Mouse (Mus musculus) 3134 (cell line): Measurements from ENCODE around the gene Usp2.

Experiments used
- DNase-seq: peaks from one replicate; pipeline ENCODE4 v3.0.0-alpha.2; 2011; ENCODE audit warnings: low spot score; ENCODE audit not compliant: insufficient read length; ENCODE audit errors: extremely low read depth

The Usp2 gene

DNA sequence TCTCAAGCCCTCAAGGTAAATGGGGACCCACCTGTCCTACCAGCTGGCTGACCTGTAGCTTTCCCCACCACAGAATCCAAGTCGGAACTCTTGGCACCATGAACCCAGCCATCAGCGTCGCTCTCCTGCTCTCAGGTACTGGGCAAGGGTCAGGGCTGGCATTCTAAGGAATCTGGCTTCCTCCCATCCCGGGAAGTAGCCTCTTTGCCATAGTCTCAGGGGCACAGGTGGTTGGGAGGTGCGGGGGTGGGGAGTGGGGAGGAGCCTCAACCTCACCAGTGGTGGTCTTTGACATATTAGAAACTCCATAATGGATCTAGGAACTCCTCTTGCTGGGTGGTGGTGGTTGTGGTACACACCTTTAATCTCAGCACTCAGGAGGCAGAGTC is 20.9 kb upstream of the Usp2 start:
- no peak for DNase-seq

DNA sequence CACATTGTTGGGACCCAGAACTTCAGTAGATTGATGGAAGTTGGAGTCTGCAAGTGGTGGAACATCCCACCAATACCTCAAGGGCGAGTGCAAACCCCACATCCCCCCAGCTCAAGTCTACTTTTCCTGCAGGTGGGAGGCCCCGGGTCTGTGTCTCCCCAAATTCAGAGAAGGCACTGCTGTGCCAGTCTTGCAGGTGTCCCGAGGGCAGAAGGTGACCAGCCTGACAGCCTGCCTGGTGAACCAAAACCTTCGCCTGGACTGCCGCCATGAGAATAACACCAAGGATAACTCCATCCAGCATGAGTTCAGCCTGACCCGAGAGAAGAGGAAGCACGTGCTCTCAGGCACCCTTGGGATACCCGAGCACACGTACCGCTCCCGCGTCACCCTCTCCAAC is 20.4 kb upstream of the Usp2 start:
- DNase-seq: no peak

DNA sequence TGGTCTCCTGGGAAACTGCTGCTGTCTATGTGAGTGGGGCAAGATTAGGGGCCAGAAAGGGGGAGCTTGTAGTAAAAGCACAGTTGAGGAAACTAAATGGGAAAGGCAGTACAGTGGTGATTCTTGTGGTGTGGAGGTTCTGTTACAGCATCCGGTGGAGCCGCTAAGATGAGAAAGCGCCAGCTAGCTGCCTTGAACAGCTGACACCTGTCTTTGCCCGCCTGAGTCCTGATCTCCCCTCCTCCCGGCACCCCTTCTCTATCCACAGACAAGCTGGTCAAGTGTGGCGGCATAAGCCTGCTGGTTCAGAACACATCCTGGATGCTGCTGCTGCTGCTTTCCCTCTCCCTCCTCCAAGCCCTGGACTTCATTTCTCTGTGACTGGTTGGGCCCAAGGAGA is 19.8 kb upstream of the Usp2 start:
- no peak for DNase-seq

DNA sequence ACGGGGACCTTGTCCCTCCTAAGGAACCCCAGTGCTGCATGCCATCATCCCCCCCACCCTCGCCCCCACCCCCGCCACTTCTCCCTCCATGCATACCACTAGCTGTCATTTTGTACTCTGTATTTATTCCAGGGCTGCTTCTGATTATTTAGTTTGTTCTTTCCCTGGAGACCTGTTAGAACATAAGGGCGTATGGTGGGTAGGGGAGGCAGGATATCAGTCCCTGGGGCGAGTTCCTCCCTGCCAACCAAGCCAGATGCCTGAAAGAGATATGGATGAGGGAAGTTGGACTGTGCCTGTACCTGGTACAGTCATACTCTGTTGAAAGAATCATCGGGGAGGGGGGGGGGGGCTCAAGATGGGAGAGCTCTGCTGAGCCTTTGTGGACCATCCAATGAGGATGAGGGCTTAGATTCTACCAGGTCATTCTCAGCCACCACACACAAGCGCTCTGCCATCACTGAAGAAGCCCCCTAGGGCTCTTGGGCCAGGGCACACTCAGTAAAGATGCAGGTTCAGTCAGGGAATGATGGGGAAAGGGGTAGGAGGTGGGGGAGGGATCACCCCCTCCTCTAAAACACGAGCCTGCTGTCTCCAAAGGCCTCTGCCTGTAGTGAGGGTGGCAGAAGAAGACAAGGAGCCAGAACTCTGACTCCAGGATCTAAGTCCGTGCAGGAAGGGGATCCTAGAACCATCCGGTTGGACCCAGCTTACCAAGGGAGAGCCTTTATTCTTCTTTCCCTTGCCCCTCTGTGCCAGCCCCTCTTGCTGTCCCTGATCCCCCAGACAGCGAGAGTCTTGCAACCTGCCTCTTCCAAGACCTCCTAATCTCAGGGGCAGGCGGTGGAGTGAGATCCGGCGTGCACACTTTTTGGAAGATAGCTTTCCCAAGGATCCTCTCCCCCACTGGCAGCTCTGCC is 19.0 kb upstream of the Usp2 start:
- DNase-seq: no peak

DNA sequence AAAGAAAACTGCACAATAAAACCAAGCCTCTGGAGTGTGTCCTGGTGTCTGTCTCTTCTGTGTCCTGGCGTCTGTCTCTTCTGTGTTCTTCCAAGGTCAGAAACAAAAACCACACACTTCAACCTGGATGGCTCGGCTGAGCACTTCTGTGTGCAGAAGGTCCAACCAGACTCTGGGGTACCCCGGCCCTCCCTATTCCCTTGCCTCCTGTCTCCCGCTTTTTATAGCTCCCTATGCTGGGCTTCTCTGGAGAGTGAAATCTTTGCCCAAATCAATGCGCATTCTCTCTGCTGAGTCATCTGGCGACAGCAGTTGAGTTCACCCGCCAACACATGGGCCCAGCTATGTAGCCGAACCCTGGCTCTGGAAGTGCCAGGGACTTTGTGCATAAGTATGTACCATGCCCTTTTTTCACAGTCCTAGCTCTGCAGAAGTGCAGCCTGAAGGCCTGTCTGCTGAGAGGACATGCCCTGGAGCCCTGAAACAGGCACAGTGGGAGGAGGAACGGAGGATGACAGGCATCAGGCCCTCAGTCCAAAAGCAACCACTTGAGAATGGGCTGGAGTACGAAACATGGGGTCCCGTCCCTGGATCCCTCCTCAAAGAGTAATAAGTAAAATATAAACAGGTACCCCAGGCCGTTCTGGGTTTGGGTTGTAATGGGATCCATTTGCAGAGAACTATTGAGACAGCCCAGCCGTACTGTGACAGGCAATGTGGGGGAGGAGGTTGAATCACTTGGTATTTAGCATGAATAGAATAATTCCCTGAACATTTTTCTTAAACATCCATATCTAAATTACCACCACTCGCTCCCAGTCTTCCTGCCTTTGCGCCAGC is 18.1 kb upstream of the Usp2 start:
- DNase-seq: peak; percentile 54

DNA sequence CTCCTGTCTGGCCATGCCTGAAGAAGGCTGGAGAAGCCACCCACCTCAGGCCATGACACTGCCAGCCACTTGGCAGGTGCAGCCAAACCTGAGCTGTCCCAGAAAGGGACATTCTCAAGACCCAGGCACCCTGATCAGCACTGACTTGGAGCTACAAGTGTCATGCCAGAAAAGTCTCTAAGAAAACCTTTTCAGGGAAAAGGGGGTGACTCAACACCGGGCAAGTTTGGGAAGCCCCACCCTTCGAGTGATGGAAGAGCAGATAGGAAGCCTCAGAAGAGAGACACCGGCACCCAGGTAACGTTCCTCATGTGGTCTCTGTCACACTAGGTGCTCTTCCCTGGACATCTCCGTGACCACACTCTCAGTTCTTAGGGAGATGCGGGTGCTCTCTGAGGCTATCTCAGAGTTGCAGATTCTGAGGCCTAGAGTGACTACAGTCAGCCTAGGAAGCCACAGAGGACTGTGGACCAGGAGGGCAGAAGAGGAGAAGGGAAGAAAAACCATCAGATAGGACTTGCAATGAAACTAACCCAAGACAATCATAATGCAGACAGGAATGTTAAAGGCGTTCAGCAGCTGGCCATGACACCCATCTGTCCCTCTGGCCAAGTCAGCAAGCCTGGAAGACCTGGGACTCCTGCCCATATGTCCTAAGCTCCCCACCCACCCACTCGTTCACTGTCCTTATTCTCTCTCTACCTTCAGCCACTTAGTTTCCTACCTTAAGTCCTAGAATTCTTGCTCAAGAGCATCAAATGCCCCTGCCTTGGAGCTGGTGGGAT is 17.2 kb upstream of the Usp2 start:
- DNase-seq: no peak

DNA sequence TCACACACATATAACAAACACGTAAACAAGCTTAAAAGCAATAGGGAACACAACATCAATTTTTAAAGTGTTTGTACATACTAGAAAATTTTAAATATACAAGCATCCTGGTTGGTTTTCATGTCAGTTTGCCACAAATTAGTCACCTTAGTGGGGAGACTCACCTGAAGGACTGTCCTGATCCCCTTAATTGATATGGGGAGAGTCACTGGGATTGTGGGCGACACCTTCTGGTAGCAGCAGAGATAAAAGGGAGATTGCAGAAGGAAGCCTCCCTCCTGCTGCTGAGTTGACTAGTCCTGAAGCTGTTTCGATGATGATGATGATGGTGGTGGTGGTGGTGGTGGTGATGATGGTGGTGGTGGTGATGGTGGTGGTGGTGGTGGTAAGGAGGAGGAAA is 14.0 kb upstream of the Usp2 start:
- no peak for DNase-seq

DNA sequence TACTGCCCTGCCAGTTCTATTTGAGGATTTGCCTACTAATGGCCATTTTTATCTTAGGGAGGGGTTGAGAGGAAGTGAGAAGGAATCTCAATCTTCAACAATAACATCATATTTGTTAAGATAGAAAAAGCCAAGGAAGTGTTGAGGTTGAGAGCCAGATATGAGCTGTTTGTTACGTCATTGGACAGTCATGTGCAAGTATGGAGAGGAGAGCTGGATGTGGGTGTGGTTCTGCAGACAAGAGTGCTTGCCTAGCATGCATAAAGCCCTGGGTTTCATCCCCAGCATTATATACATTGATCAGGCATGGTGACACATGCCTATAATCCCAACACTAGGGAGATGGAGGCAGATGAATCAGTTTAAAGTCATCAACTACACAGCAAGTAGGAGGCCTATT is 12.9 kb upstream of the Usp2 start:
- DNase-seq: no peak

DNA sequence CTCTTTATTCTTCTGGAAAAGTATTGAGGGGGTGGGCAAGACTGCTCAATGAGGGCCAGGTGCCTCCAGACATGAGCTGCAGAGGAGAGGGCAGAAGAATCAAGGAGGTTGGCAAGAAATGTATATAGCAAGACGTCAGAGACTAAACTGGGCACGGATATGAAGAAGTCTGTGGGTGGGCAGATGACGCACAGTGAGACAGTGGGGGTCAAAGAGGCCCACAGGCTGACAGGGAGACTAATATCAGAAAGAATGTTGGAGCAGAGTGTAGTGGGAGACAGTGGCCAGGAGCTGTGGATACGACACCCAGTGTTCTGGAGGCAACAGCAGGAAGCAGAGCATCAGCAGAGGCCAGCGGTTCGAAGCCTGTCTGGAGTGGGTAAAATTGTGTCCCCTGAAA is 8.2 kb upstream of the Usp2 start:
- no peak for DNase-seq

DNA sequence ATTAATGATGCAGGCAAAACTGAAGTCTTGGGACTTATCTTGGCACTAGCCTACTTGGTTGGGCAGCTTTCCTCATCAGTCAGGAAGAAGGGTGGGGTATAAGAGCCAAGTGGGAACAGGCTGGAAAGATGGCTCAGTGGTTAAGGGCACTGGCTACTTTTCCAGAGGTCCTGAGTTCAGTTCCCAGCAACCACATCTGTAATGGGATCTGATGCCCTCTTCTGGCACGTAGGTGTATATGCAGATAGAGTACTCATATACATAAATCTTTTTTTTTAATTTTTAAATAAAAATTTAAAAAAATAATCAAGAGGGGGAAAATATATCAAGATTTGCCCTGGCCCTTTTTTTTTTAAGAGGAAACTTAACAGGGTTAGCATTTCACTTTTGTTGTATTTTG is 1.6 kb upstream of the Usp2 start:
- no peak for DNase-seq

DNA sequence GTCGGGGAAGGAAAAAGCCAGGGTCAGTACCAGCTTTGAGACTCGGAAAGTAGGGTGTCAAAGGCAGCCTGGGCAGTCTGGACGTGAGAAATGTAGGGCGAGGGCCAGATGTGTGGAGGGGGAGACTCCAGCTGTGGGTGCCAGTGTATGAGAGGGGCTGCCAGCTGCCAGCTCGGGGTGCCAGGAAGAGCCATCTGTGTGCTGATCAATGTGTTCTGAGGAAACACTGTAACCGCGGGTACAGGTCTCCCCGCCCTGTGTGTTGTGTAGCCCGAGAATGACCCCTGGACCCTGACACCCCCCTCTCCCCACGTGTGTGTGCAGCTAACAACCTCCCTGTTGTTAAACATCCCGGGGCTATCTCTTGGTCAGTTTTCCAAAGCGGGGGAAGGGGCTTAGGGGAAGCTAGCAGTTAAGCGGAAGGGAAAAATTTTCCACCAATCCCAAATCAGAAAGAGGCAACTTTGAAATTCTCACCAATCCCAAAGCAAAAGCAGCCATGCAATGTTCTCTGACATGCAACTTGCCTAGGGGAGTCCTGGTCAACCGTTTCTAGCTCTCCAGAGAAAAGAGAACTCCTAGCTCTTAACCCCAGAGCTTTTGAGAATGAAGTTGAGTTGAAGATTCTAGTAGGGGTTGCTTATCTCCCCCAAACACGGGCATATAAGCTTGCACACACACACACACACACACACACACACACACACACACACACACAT is 579 bp downstream of the Usp2 start:
- DNase-seq: no peak

DNA sequence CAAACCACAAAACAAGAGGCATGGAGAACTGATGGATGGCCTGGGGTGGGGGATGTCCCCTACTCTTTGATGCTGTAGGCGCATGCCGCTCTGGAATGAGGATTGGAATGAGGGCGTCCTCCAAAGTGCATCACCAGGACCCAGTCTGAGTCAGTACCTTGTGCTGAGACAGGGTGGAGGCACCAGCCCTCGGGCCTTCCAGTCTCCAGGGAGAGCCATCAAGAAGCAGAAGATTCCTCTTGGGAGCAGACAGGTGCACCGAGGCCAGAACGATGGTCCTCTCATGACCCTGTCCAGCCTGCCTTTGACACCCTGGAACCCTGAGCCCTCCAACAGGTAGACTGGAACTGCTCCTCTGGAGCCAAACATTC is 1.1 kb downstream of the Usp2 start:
- peak; percentile 45 for DNase-seq

DNA sequence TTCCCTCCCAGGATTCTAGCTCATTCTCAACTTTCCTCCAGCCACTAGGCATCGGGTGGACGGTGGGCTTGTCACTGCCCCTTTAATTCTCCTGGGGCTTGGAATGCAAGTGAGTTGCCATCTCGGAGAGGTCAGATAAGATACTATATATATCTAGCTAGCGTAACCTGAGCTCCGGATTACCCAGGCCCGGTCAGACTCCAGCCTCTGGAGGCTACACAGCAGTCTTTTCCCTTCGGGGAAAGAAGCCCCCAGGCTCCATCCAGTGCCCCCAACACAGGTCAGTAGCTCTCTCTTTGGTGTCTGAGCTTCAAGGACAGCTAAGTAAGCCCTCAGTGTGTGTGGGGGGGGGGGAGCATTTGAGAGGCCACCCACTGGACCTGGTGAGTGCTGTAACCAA is 2.4 kb downstream of the Usp2 start:
- no peak for DNase-seq

DNA sequence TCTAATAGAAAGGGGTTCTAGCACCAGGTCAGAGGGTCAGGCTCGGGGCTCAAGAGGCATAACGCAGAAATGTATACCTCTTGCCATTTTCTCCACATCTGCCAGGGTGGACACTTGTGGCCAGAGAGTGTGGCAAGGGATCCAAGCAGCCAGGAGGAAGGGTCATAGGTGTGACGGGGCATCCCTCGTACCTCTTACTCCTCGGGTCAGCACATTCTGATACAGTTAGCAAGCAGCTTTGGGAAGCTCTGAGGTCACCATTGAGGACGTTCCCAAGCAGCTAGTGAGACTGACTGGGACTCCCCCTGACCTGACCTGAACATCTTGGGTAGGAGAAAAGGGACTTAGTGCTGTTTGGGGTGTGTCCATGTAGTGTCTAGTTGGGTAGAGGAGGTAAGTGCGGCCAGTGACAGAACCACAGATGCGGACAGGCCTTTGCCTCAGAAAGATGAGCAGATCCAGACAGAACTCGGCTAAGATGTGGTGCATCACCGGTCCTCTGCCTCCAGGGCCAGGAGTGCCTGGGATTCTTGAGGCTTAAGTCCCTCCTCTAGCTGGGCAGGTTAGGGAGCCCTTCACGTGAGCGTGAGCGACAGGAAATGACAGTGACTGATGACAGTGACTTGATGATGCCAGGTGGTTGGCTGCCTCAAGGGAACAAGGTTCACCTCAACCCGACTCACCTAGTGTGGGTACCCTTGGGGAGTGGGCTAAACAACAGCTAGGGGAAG is 3.5 kb downstream of the Usp2 start:
- no peak for DNase-seq

DNA sequence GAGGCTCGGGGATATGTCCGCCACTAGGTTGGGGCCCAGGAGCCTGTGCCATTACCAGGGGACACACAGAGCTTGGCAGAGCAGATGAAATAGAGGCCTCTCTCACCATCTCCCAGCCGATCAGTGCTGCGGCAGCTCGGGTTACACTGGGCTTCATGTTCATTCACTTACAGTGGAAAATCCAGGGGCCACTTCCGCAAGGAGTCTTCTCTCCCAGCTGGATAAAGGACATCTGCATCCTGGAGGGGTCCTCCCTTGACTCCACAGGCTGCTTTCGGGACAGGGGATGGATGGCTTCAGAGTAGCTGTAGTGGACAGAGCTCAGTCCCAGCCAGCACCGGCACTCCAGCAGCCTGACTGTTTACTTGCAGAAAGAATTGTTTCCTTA is 4.0 kb downstream of the Usp2 start:
- DNase-seq: no peak

DNA sequence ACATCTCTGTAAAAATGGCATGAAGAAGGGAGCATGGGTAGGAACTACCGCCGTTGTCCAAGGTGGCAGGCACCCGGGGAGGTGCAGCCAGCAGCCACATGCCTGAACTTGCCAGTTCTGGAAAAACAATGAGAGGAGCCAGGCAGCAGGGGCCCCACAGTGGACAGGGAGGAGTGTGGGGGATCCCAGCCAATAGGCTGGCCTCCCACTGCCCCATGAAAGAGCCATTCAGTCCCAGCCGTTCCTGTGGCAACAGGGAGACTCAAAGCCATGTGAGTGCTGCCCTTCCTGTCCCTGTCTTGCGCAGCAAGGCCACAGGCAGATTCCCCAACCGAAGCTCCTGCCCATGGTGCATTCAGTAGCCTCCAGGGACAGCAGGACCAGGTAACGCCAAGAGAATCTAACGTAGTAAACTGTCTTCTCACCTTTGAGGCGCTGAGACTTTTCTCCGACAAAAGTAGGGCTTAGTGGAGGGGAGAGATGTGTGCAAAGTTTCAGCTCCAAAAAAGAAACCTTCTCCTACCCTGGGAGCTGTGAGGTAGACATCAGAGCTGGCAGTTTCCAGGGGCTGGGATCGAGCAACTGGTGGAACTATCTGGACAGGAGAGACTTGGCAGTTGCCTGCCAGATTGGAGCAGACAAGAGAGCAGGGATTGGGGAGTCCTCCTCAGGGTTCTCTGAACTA is 5.2 kb downstream of the Usp2 start:
- DNase-seq: peak; percentile 50

DNA sequence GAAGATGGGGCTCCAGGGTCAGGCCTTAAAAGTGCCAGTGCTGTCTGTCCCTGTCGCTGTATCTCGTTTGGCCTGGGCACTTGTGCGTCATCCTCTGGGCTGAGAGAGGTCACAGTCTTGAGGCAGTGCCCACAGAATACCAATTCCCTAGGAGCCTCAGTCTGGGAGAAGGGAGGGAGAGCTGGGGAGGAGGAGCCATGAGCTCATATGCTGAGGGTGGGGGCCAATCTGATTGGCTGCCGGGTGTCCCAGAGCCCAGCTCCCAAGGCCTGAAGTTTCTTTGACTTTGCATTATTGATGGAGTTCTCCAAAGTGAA is 5.7 kb downstream of the Usp2 start:
- DNase-seq: peak; percentile 74

DNA sequence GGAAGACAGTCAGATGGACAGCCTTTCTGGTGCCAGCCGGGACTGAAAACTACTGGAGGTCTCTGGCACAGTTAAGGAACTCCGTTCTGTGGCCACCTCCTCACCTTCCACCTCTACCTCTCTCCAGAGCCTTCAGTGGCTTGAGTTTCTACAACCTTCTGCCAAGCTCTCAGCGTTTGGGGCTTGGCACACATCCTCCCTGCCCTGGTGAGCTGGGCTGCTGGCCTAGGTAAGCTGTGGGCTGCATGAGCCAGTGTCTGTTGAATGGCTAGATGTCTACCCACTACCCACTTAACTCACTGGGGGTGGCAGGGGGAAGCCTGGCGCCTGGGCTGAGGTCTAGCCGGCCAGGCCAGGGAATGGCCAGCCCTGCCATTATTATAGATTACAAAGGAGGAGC is 6.3 kb downstream of the Usp2 start:
- no peak for DNase-seq

DNA sequence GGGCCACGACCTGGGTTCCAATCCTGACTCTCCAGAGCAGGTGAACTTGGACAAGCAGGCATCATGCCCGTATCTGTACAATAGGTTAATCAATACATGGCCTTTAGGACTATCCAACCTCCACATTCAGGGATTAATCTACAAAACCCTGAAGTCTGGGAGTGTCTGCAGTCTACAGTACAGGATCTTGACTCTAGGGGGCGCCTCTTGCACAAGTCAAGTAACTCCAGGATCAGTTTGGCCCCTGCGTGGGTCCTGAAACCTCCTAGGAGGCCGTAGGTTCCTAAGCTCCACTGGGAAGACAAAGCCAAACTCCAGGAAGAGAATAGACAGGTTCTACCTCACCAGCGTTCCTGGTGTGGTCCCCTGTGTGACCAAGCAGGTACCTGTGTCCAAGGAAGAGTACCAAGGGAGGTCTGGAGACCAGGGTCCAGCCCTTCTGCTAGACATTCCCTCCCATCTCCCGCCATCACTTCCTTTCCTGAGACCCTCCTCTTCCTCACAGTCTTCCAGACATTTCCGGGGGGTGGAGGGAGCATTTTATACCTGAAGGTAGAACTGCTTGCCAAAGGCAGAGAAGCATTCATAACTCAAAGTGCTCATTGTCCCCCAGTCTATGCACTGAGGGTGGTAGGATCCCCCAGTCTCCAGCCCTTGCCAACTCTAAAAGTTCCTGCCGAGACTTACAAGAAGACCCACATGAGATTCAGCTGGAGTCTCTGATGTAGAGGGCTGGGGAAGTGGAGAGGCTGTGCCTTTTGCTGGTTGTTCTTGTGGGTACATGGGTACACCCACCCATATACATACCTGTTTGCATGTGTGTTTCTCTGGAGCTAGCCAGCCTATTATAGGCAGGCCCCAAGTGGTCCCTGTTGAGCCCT is 7.8 kb downstream of the Usp2 start:
- no peak for DNase-seq
